Mouse (Mus musculus): ENCODE measurements at regions not wholly inside any gene's neighbourhood (a gene's known extent, or its start where the extent isn't known, plus 50 kb on each side); places are given as distances from the start of the nearest gene placed in this dataset.

- TF ChIP-seq POLR2A (IDR thresholded peaks at IDR 0.05; ENCODE audit: low read depth, low read length) (no peak), CTCF (conservative IDR thresholded peaks at IDR 0.05; ENCODE audit: insufficient read depth, insufficient read length, low read depth, low read length) (no peak)
Measured at GRCm38 (mm10) chr3:27790932-27791632, 80.0 kb upstream of the Fndc3b start.

Data from kidney, adult 2 months (tissue).